8 mouse cellular contexts compared by ENCODE assay signal in genomic region chr5:114131521-114131840, GRCm38 (mm10). TPM values are rescaled to one million over a fixed set of nuclear protein-coding genes. Genes with fewer than 3 reads are reported as not detected.
A peak's percentile ranks its signal among the peaks of the same experiment; 100 is the strongest.
DNase-seq lines count a peak whose midpoint lies in the region; ATAC-seq and TF ChIP-seq lines count a peak whose summit lies in the region.

No protein-coding gene starts in this region.

- no peaks in the 10 kb centered on the region for H3K27me3 ChIP-seq in forebrain, embryonic 10.5 days (ENCODE audit: poor library complexity, severe bottlenecking)
- no peaks in the 10 kb centered on the region for H3K27me3 ChIP-seq in midbrain, embryonic 13.5 days
- H3K27me3 ChIP-seq in thymus, adult 2 months (ENCODE audit: control insufficient read depth, insufficient read depth, low read length): no peaks in the 10 kb centered on the region

- H3K27ac ChIP-seq in layer of hippocampus, adult 2 months: peak overlapping the region; percentile 43; the same call in 1 of the 2 replicates
- H3K27ac ChIP-seq in forebrain, embryonic 10.5 days: peak overlapping the region; percentile 91
- H3K27ac ChIP-seq in midbrain, embryonic 13.5 days: 0 out of 2 replicates have a peak overlapping the region, but pooled peaks have one; percentile 2
- H3K27ac ChIP-seq in thymus, adult 2 months (ENCODE audit: control insufficient read depth, insufficient read depth, low read length): peak overlapping the region; percentile 14; the same call in 1 of the 2 replicates

- H3K4me1 ChIP-seq in forebrain, embryonic 10.5 days: peaks cover 63% of the 10 kb centered on the region
- peaks cover 26% of the 10 kb centered on the region for H3K4me1 ChIP-seq in midbrain, embryonic 13.5 days (replicated peaks)
- peaks cover 25% of the 10 kb centered on the region for H3K4me1 ChIP-seq in thymus, adult 2 months (replicated peaks; ENCODE audit: control insufficient read depth, insufficient read depth, low read length)

- peak overlapping the region; percentile 96 for H3K4me3 ChIP-seq in layer of hippocampus, adult 2 months
- H3K4me3 ChIP-seq in forebrain, embryonic 10.5 days: peak overlapping the region; percentile 93
- peak overlapping the region; percentile 88 for H3K4me3 ChIP-seq in midbrain, embryonic 13.5 days (replicated peaks)
- H3K4me3 ChIP-seq in thymus, adult 2 months (ENCODE audit: control insufficient read depth, insufficient read depth, low read length): peak overlapping the region; percentile 52

- peaks cover 48% of the 10 kb centered on the region for H3K36me3 ChIP-seq in forebrain, embryonic 10.5 days (replicated peaks)
- no peaks in the 10 kb centered on the region for H3K36me3 ChIP-seq in midbrain, embryonic 13.5 days
- no peaks in the 10 kb centered on the region for H3K36me3 ChIP-seq in thymus, adult 2 months (ENCODE audit: control insufficient read depth, insufficient read depth, low read length)

- no peak for TF ChIP-seq CTCF in layer of hippocampus, adult 2 months (conservative IDR thresholded peaks at IDR 0.05)
- no peak for TF ChIP-seq CTCF in thymus, adult 2 months (IDR thresholded peaks at IDR 0.05; ENCODE audit: borderline replicate concordance, control insufficient read depth, extremely low read depth, insufficient read depth, low read length, poor library complexity)

- intact Hi-C loops in heart, postnatal 25 days (cut with DNase I): no loop called here

- DNase-seq in layer of hippocampus, adult 2 months (ENCODE audit: low spot score in 2 of 2): peak in 1 of 2 experiments; percentile 16
- DNase-seq in layer of hippocampus, adult 11-12 months (ENCODE audit: low spot score): no peak
- peak; percentile 78 for DNase-seq in adrenal gland, postnatal 14 days
- DNase-seq in forebrain, embryonic 10.5 days (ENCODE audit: extremely low spot score, low spot score): no peak
- peak; percentile 40 for DNase-seq in heart, postnatal 25 days (ENCODE audit: low spot score)
- DNase-seq in large intestine, adult 2 months (ENCODE audit: low read depth, low spot score): peak; percentile 67
- DNase-seq in thymus, adult 2 months: peak; percentile 61

- no peak for TF ChIP-seq POLR2A in thymus, adult 2 months (IDR thresholded peaks at IDR 0.05; ENCODE audit: control insufficient read depth, extremely low read depth, insufficient read depth, low read length, poor library complexity)

- no peaks in the 10 kb centered on the region for H3K9me3 ChIP-seq in forebrain, embryonic 10.5 days
- H3K9me3 ChIP-seq in midbrain, embryonic 13.5 days: no peaks in the 10 kb centered on the region

- peak overlapping the region; percentile 70 for H3K9ac ChIP-seq in midbrain, embryonic 13.5 days (replicated peaks)

- peak overlapping the region; percentile 98 for H3K4me2 ChIP-seq in midbrain, embryonic 13.5 days (replicated peaks)

- no peak for ATAC-seq in midbrain, embryonic 13.5 days

- 2% methylated on average over 15 of the region's 15 CpGs for WGBS in forebrain, embryonic 10.5 days
- under 1% methylated on average over 15 of the region's 15 CpGs for WGBS in large intestine, adult 2 months
- under 1% methylated on average over 15 of the region's 15 CpGs for WGBS in midbrain, embryonic 13.5 days
- 0% methylated on average over 15 of the region's 15 CpGs for WGBS in thymus, adult 2 months

RNA-seq across cellular contexts. Expression of gene Ung, which starts 1.3 kb away (rescaled TPM):
- total RNA-seq in layer of hippocampus, adult 2 months (2021): 1 to 10 TPM; 2.4 to 2.5 TPM
- total RNA-seq in adrenal gland, postnatal 14 days (2021): 11.7 and 11.9 TPM in 2 replicates
- 88.2 and 88.6 TPM in 2 replicates for polyA plus RNA-seq in forebrain, embryonic 10.5 days (2016; fragmentation: Nextera tagmentation; extraction: Ambion mirVana)
- 10 to 100 TPM; 29.7 to 32.3 TPM for total RNA-seq in heart, postnatal 25 days (2021)
- polyA plus RNA-seq in large intestine, adult 2 months (2012; rRNA removed): 10.5 and 11.7 TPM in 2 replicates
- 14.8 and 17.4 TPM in 2 replicates for polyA plus RNA-seq in midbrain, embryonic 13.5 days (2015; fragmentation: Nextera tagmentation; extraction: Ambion mirVana)
- 21.7 and 28.9 TPM in 2 replicates for polyA plus RNA-seq in thymus, adult 2 months (2012; rRNA removed)

RNA-seq across cellular contexts. Expression of gene Alkbh2, which starts 3.5 kb away (rescaled TPM):
- total RNA-seq in layer of hippocampus, adult 2 months (2021): 1 to 10 TPM; 4.8 to 5.1 TPM
- total RNA-seq in adrenal gland, postnatal 14 days (2021): 9.9 and 10.3 TPM in 2 replicates
- 12.8 and 13.6 TPM in 2 replicates for polyA plus RNA-seq in forebrain, embryonic 10.5 days (2016; fragmentation: Nextera tagmentation; extraction: Ambion mirVana)
- 1 to 10 TPM in 1 of 2 experiments, under 1 TPM in 1; 0.83 to 1.4 TPM for total RNA-seq in heart, postnatal 25 days (2021)
- 8.9 and 9.9 TPM in 2 replicates for polyA plus RNA-seq in large intestine, adult 2 months (2012; rRNA removed)
- polyA plus RNA-seq in midbrain, embryonic 13.5 days (2015; fragmentation: Nextera tagmentation; extraction: Ambion mirVana): 5.8 and 6.0 TPM in 2 replicates
- 10.5 and 14.5 TPM in 2 replicates for polyA plus RNA-seq in thymus, adult 2 months (2012; rRNA removed)

RNA-seq across cellular contexts. Expression of gene Acacb, which starts 14.9 kb away (rescaled TPM):
- 1 to 10 TPM; 5.3 to 7.8 TPM for total RNA-seq in layer of hippocampus, adult 2 months (2021)
- total RNA-seq in adrenal gland, postnatal 14 days (2021): 121 and 148 TPM in 2 replicates
- 2.5 TPM in 2 replicates for polyA plus RNA-seq in forebrain, embryonic 10.5 days (2016; fragmentation: Nextera tagmentation; extraction: Ambion mirVana)
- total RNA-seq in heart, postnatal 25 days (2021): 100 to 1,000 TPM; 182 to 193 TPM
- polyA plus RNA-seq in large intestine, adult 2 months (2012; rRNA removed): 2.8 and 4.5 TPM in 2 replicates
- 2.4 and 2.9 TPM in 2 replicates for polyA plus RNA-seq in midbrain, embryonic 13.5 days (2015; fragmentation: Nextera tagmentation; extraction: Ambion mirVana)
- polyA plus RNA-seq in thymus, adult 2 months (2012; rRNA removed): 20.1 and 24.4 TPM in 2 replicates

RNA-seq across cellular contexts. Expression of gene Svop, which starts 40.1 kb away (rescaled TPM):
- total RNA-seq in layer of hippocampus, adult 2 months (2021): 100 to 1,000 TPM; 170 to 182 TPM
- 3.2 and 4.1 TPM in 2 replicates for total RNA-seq in adrenal gland, postnatal 14 days (2021)
- 3.2 and 5.4 TPM in 2 replicates for polyA plus RNA-seq in forebrain, embryonic 10.5 days (2016; fragmentation: Nextera tagmentation; extraction: Ambion mirVana)
- not detected for total RNA-seq in heart, postnatal 25 days (2021)
- polyA plus RNA-seq in large intestine, adult 2 months (2012; rRNA removed): 0.33 and 0.38 TPM in 2 replicates
- polyA plus RNA-seq in midbrain, embryonic 13.5 days (2015; fragmentation: Nextera tagmentation; extraction: Ambion mirVana): 79.3 and 82.7 TPM in 2 replicates
- 0.05 TPM in 1 of 2 replicates, not detected in the other for polyA plus RNA-seq in thymus, adult 2 months (2012; rRNA removed)

Comparison
In these comparisons a context has a peak if more than half of its experiments do, and no peak if none do; other contexts are left out.
1. DNase-seq: peak in adrenal gland, postnatal 14 days (single experiment), heart, postnatal 25 days (single experiment), large intestine, adult 2 months (single experiment) and thymus, adult 2 months (single experiment); none in layer of hippocampus, adult 11-12 months (single experiment) and forebrain, embryonic 10.5 days (single experiment).
2. H3K27ac ChIP-seq: peak in every context shown above with its lines; median percentile 91 in forebrain, embryonic 10.5 days; 43 in layer of hippocampus, adult 2 months; 14 in thymus, adult 2 months; 2 in midbrain, embryonic 13.5 days.
3. Peak in every context shown above with its lines, with median percentiles within 50 percentile points of each other: H3K4me3 ChIP-seq.